Mouse (Mus musculus) adrenal gland, postnatal 25 days (tissue): ENCODE data around the gene Wdr47. TPM values are rescaled to one million over a fixed set of nuclear protein-coding genes. Genes with fewer than 3 reads are reported as not detected.
"Not testable (repeated sequence)": the region's sequence is repeated elsewhere in the genome, so short reads cannot be mapped to it uniquely, and the experiment has no call there.

Experiments
- DNase-seq: peaks from one replicate; pipeline ENCODE4 v3.0.0; 2021; ENCODE audit warnings: mixed read lengths
- total RNA-seq: library from RNA; stranded (reverse); gene quantifications from 2 replicates; pipeline ENCODE4 v1.2.3, GENCODE M21; 2021

Gene Wdr47
- total RNA-seq, 1 experiment from 2014 or later, result 12.5 TPM

- no peak for DNase-seq
Measured at GRCm38 (mm10) chr3:108639412-108639811, 48.3 kb downstream of the Wdr47 start.

DNA sequence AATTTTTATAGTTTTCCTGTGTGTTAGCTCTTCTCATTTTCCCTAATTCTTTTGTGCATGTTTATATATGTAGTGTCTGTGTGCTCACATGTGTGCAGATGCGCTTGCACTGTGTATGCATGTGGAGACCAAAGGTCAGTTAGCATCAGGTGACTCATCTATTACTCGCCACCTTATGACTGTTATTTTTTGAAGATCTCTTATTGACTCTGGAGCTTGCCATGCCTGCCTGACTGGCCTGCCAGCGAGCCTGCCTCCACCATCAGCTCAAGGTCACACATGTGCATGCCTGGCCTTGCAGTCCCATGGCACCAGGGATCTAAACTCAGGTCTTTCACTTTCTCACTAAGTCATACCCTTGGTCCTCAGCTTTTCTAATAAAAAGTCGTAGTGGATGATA is 49.9 kb downstream of the Wdr47 start:
- peak; percentile 9 for DNase-seq

DNA sequence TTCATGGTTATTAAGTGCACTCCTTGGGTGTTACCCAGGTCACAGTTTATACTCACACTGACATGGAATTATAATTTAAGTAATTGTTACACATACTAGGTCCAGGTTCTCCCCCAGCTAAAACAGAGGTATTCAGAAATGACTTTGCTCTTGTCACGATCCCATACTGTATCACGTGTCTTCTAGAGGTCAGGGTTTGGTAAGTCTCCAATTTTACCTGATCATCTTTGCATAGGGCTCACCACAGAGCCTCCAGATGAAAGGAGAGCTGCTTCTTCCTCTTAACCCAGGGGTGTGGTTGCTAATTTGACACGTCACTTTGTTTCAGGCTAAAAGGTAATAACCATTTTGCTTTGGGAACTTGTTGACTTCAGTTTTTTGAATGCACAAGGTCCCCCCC is 53.8 kb downstream of the Wdr47 start:
- DNase-seq, result no peak

DNA sequence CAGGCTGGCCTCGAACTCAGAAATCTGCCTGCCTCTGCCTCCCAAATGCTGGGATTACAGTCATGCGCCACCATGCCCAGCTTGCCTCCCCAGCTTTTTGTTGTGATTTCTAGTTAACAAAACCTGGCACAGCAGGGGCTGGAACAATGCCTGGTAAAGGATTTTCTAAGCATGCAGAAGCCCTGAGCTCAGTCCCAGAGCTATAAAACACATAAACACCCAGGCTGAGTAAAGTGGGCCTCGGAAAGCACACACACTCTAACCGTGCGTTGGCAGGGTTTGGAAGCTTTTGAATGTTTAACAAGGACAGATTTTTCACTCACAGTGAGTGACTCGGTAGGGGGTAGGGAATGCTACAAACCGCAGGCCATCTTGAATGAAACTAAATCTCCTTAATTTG is 55.0 kb downstream of the Wdr47 start:
- DNase-seq, result no peak

GRCm38 (mm10) chr3:108647681-108648080 is 56.6 kb downstream of the Wdr47 start:
- not testable (repeated sequence) for DNase-seq

- no peak for DNase-seq
Measured at GRCm38 (mm10) chr3:108652866-108653642, 62.0 kb downstream of the Wdr47 start.

DNA sequence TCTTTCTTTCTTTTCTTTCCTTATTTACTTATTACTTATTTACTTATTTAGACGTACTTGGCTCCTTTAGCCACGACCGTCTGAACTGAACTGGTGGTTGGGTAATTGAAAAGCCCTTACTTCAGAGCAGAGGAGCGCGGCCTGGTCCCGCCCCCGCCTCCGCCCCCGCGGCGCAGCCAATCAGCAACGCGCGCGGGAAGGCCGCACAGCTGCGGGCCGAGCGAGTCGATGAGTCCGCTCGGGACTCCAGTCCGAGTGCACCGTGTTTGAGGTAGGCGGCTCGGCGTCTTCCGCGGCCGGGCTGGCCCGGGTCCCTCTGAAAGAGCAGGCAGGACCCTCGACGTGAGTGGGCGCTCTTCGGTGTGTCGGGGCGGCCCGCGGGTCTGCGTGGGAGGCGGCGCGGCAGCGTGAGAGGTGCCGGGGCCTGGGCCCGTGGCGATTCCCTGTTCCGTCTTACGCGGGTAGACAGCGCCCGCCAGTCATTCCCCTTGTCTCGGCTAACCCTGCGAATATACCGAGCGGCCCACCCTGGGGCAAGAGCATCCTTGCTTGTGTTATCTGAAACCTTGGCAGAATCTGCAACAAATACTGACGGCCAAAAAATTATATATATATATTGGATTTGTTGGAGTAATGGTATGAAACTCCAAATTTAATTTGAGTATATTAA is 62.8 kb downstream of the Wdr47 start, which contains the start of gene Clcc1:
Gene Clcc1 (plus strand): TSS at position 204 of the 670 bp plus-strand sequence.
- peak; percentile 96 for DNase-seq

- no peak for DNase-seq
Measured at GRCm38 (mm10) chr3:108654566-108654965, 63.5 kb downstream of the Wdr47 start.

GRCm38 (mm10) chr3:108655486-108655885 is 64.4 kb downstream of the Wdr47 start:
- DNase-seq, result no peak

GRCm38 (mm10) chr3:108658612-108659011 is 67.5 kb downstream of the Wdr47 start:
- no peak for DNase-seq

GRCm38 (mm10) chr3:108660941-108661340 is 69.9 kb downstream of the Wdr47 start:
- DNase-seq, result no peak

DNA sequence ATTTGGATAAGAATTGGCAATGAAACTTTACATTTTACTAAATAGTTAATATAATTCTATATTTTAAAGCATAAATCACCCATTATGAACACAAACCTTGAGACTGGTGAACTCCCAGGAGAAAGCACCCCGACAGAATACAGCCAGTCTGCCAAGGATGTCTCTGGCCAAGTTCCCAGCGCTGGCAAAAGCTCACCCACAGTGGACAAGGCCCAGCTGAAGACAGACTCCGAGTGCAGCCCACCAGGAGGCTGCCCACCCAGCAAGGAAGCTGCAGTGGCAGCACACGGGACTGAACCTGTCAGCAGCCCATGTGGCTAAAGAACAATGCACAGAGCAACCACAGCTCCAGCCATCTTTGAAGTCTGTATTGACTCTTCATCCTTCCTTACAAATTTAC is 85.5 kb downstream of the Wdr47 start:
- peak; percentile 22 for DNase-seq

- no peak for DNase-seq
Measured at GRCm38 (mm10) chr3:108681004-108681403, 89.9 kb downstream of the Wdr47 start.

DNA sequence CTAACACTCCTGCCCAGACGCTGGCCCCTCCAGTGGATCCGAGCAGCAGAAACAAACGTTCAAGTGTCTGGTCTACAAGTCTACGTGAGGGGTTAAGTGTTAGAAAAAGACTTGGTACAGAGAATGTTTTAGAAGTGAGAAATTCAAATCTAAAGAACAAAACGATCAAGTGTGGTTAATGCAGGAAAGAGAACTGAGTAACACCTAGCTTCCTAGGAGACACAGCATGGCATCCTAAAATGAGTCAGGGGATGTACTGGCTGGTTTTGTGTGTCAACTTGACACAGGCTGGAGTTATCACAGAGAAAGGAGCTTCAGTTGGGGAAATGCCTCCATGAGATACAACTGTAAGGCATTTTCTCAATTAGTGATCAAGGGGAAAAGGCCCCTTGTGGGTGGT is 92.5 kb downstream of the Wdr47 start:
- not testable (repeated sequence) for DNase-seq

DNA sequence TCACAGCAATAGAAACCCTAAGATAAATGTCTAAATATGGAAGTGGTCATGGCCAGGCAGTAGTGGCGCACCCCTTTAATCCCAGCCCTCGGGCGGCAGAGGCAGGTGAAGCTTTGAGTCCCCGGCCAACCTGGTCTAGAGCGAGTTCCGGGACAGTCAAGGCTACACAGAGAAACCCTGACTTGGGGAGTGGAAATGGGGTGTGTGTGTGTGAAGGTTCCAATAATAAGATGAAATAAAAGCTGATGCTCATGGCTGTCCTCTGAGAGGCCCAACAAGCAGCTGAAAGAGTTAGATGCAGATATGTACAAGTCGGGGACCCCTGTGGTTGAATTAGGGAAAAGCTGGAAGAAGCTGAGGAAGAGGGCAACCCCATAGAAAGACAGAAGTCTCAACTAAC is 94.6 kb downstream of the Wdr47 start:
- no peak for DNase-seq

- DNase-seq, result no peak
Measured at GRCm38 (mm10) chr3:108689015-108689441, 97.9 kb downstream of the Wdr47 start.

DNA sequence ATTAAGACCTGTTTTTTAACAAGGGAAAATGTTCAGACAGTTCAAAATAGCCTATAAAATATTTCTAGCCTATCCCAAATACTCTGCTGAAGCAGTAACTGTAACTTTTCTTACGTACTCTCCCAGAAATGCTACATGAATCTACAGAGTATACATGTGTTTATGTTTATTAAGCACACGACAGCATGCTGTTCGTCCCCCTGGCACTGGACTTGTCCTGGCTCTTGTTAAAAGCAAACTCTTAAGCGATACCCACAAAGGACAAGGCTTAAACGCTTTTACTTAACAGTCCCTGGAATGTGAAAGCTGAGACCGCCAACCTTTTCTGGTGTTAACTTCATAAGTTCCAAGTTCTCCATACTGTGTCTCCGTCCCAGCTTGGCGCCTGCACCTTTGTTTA is 98.4 kb downstream of the Wdr47 start:
- DNase-seq, result no peak

DNA sequence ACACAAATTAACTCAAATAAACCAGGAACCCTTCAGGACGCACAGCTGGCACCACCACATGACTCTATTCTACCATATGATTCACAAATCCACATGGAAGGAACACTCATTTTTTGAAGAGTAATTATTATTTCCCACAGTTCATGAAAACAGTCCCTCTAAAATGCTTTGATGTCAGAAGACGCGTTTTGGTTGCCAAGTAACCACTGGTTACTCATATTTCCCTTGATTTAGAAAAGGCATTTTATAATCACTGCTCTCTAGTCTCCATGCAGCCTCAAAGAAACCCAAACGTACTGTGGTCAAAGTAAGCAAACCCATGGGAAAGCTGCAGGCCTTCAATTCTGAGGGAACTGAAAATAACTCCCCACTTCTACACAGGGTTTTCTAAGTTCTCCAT is 98.9 kb downstream of the Wdr47 start:
- no peak for DNase-seq

GRCm38 (mm10) chr3:108694321-108694720 is 103.2 kb downstream of the Wdr47 start:
- DNase-seq, result no peak
